Mouse (Mus musculus) kidney, postnatal 0 days (tissue): Measurements from ENCODE around the gene Gm20661. TPM values are rescaled to one million over a fixed set of nuclear protein-coding genes. Genes with fewer than 3 reads are reported as not detected.
A peak's percentile ranks its signal among the peaks of the same experiment; 100 is the strongest.

ENCODE experiments used
- ATAC-seq: fragments of 200-750 bp; cut with Nextera tagmentation; replicated peaks from 2 replicates; pipeline ENCODE4 v1.8.0; 2017; ENCODE audit warnings: low read depth, moderate number of reproducible peaks, moderate TSS enrichment, moderate library complexity; ENCODE audit not compliant: low FRiP score
- DNase-seq: peaks from one replicate; pipeline ENCODE4 v3.0.0-alpha.2; 2016; ENCODE audit warnings: low spot score
- H3K27ac ChIP-seq: fragments of 300-500 bp; sonication (generic); 2 replicates; pipeline ENCODE4 v1.5.1; 2014; ENCODE audit warnings: mild to moderate bottlenecking
- H3K27me3 ChIP-seq: fragments of 300-500 bp; sonication (generic); 2 replicates; pipeline ENCODE4 v1.6.1; 2014; ENCODE audit warnings: low read length, mixed read lengths; ENCODE audit not compliant: insufficient read depth
- H3K36me3 ChIP-seq: fragments of 300-500 bp; sonication (generic); 2 replicates; pipeline ENCODE4 v1.6.1; 2014; ENCODE audit warnings: low read length, mixed read lengths; ENCODE audit not compliant: insufficient read depth
- H3K4me1 ChIP-seq: fragments of 300-500 bp; sonication (generic); replicated peaks from 2 replicates; pipeline ENCODE4 v1.6.1; 2014; ENCODE audit warnings: antibody characterized with exemption, low read length, mixed read lengths; ENCODE audit not compliant: insufficient read depth
- H3K4me2 ChIP-seq: fragments of 300-500 bp; sonication (generic); 2 replicates; pipeline ENCODE4 v1.6.1; 2014; ENCODE audit warnings: mild to moderate bottlenecking, low read length, moderate library complexity, mixed read lengths
- H3K4me3 ChIP-seq: fragments of 300-500 bp; sonication (generic); replicated peaks from 2 replicates; pipeline ENCODE4 v1.5.1; 2014; ENCODE audit warnings: low read depth, low read length
- H3K9ac ChIP-seq: fragments of 300-500 bp; sonication (generic); 2 replicates; pipeline ENCODE4 v1.6.1; 2014; ENCODE audit warnings: low read depth, low read length
- H3K9me3 ChIP-seq: fragments of 300-500 bp; sonication (generic); replicated peaks from 2 replicates; pipeline ENCODE4 v1.6.1; 2016; ENCODE audit warnings: low read length, inconsistent platforms, mixed read lengths
- CTCF ChIP-seq: IDR thresholded peaks from 2 replicates; pipeline ENCODE4 v1.5.1; 2016; ENCODE audit warnings: antibody characterized with exemption, low read depth, mild to moderate bottlenecking, moderate library complexity
- WGBS: fragments of 180-500 bp; shearing (Covaris S2); extraction: QIAGEN DNeasy Blood & Tissue Kit; methylation state at CpG from one replicate; pipeline ENCODE4 v1.1.7; 2014; 5-methylcytosine and 5-hydroxymethylcytosine counted together
- polyA plus RNA-seq: library from polyadenylated mRNA; unstranded; fragments of >200 nt; fragmentation: Nextera tagmentation; extraction: Ambion mirVana; gene quantifications from 2 replicates; pipeline ENCODE4 v1.2.1, GENCODE M21; 2015

The Gm20661 gene
- polyA plus RNA-seq, 1 experiment from 2014 or later = 1.3 TPM

DNA sequence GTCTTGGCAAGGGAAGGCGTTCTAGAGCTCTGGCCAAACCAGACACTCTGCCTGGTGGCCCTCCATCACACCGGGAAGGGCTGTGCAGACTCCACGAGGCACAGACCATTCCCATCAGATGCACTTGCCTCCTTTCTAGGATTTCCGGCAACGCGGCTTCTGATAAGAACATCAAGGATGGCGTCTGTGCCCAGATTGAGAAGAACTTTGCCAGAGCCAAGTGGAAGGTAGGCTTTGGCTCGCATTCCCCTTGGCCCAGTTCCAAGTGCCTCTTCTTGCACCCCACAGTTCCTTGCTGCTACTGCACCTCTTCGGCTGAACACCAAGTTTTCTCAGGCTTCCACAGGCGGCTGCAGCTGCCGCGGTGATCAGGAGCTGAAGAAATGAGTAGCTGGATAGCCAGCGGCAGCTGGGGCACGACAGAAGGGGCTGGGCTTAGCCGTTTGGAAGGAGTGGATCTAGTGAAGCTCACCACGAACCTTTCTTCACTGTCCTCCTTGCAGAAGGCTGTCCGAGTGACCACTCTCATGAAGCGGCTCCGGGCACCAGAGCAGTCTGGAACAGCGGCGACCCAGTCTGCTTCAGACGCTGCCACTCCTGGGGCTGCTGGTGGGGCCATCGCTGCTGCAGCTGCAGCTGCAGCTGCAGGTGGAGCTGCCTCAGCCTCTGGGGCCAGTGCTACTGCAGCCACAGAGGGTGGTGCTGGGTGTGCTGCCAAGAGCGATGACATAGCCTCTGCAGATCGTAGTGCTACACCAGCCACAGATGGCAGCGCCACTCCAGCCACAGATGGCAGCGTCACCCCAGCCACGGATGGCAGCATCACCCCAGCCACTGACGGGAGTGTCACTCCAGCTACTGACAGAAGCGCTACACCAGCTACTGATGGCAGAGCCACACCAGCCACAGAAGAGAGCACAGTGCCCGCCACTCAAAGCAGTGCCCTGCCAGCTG lies 35.3 kb upstream of the Gm20661 start:
- Histone ChIP-seq H3K4me1 (no peaks in the 10 kb centered on the region), H3K4me3 (no peak overlapping the region), H3K27ac (no peak overlapping the region), H3K9ac (no peak overlapping the region), H3K27me3 (no peaks in the 10 kb centered on the region), H3K4me2 (no peak overlapping the region), H3K36me3 (no peaks in the 10 kb centered on the region), H3K9me3 (no peaks in the 10 kb centered on the region)
- 87% methylated on average over 31 of the region's 31 CpGs for WGBS
- DNase-seq = no peak
- TF ChIP-seq CTCF = no peak
- no peak for ATAC-seq

DNA sequence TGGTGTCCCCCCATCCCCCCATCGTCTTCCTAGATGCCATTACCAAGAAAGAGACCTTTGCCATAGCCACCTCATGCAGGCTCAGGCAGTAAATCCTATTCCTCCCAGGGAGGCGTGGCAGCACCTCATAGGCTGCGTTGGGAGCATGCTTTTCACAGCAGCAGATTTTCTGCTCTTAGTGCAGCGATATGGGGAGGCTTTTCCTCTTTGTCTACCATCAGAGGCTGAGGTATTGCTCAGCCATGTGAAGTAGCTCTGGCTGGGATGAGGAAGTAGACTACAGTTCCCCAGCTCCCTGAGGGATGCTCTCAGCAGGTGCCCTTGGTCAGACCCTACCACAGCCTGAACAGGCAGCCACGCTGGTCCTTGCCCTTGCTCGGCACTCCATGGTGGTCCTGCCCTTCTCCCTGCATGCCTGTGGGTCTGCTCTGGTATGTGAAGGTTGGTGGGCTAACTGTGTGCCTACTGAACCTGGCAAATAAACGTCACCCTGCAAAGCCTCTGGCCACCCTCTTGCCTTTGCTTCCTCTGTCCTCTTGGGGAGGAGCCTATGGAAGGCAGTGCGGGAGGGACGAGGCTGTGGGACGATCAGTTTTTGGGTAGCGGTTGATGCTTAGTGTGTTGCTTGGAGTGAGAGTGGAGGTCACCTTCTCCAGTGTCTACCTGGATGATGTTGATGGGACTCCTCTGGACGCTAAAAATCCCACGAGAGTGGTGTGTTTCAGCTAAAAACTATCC lies 33.5 kb upstream of the Gm20661 start:
- H3K27me3 ChIP-seq = no peaks in the 10 kb centered on the region
- no peaks in the 10 kb centered on the region for H3K4me1 ChIP-seq
- no peak overlapping the region for H3K9ac ChIP-seq
- no peak for TF ChIP-seq CTCF
- no peak overlapping the region for H3K4me3 ChIP-seq
- H3K27ac ChIP-seq = no peak overlapping the region
- H3K4me2 ChIP-seq = no peak overlapping the region
- WGBS = 83% methylated on average over 13 of the region's 13 CpGs
- no peaks in the 10 kb centered on the region for H3K36me3 ChIP-seq
- ATAC-seq = no peak
- no peaks in the 10 kb centered on the region for H3K9me3 ChIP-seq
- DNase-seq = no peak

DNA sequence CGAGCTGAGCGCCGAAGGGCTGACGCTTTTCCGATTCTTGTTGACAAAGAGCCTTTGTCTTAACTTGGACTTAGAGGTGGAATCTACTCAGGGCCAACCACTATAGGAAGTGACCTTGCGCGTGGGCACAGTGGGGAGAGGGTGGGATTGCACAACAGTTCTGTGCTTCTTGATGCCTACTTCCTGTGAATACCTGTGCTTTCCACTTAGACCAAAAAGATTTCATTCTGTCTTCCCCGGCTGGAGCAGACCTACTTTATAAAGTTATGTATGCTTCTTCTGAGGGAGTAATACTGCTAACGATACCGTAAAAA lies 33.0 kb upstream of the Gm20661 start, which contains the start of gene Traip:
Gene Traip, plus strand, starts transcription at position 215 of the 314 bp plus-strand sequence.
- Histone ChIP-seq H3K9ac (peak within 1 kb of the TSS; percentile 55), H3K27me3 (no peaks in the 10 kb centered on the region), H3K27ac (0 out of 2 replicates have a peak within 1 kb of the TSS, but pooled peaks have one; percentile 38), H3K9me3 (no peaks in the 10 kb centered on the region), H3K4me2 (peak within 1 kb of the TSS; percentile 71), H3K4me1 (no peaks in the 10 kb centered on the region), H3K36me3 (no peaks in the 10 kb centered on the region), H3K4me3 (peak within 1 kb of the TSS; percentile 58)
- ATAC-seq = no peak
- TF ChIP-seq CTCF = no peak
- 90% methylated on average over 10 of the region's 10 CpGs for WGBS
- DNase-seq = no peak

DNA sequence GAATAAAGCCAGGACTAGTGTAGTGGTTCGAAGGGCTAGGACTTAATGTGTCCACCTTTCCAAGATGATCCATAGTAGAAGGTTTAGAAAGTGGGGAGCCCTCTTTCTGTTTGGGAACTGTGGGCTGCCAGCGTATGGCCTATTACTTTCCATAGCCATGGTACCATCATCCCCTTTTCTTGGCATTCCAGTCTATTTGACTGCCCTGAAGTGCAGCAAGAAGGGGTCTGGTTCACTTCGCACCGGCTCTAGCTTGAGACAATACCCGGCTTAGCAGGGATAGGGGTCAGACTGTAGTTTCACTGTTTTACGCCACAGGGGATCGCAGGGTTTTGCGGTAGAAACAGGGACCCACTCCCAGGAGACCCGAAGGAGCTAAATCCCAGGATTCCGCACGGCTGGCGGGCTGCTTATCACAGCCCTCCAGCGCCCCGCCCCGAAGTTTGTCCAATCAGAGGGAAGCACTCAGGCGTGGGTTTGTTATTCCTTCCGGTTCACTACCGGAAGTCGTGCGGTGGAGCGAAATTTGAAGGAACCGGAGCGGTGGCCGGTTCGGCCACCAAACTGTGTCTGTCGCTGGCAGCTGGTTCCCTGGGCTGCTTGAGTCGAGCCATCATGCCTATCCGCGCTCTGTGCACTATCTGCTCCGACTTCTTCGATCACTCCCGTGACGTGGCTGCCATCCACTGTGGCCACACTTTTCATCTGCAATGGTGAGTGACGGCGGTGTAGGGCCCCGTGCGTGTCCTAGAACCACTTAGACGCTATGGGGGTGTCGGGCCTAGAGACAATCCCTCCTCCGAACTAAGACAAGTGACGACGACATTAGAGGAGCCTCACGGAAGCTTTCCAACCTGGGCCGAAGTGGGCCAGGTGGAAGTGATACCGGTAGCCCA lies 32.1 kb upstream of the Gm20661 start:
- Histone ChIP-seq H3K4me2 (peak overlapping the region; percentile 71), H3K36me3 (no peaks in the 10 kb centered on the region), H3K4me3 (peak overlapping the region; percentile 58), H3K27me3 (no peaks in the 10 kb centered on the region), H3K9ac (peak overlapping the region; percentile 55), H3K9me3 (no peaks in the 10 kb centered on the region), H3K4me1 (no peaks in the 10 kb centered on the region), H3K27ac (0 out of 2 replicates have a peak overlapping the region, but pooled peaks have one; percentile 38)
- 19% methylated on average over 45 of the region's 45 CpGs for WGBS
- DNase-seq (peak; percentile 96), ATAC-seq (peak; percentile 93)
- no peak for TF ChIP-seq CTCF

DNA sequence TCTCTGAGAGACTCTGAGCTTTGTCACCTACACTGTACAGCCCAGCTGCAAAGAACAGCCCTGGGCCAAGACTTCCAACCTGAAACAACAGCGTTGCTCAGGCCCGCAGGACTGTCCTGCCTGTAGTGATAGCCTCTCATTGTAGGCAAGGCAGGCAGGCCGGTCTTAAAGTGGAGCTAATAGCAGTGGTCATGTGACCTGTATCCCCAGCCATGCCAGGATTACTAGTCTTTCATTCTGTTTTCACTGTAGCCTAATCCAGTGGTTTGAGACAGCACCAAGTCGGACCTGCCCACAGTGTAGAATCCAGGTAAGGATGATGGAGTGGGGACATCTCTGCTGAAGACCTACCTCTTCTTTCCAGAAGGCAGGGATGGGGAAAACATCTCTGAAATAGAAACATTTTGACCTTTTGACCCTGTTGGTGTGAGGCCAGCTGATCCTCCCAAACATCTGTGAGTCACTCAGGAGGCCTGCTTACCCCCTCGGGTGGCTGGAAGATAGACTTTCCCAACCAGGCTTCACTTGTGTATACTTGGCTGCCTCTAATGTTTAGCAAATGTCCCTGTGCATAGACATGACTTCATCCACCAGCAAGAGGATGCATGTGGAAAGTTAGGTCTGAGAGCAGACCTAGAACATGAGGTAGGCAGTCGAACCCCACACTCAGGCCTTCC lies 27.1 kb upstream of the Gm20661 start:
- H3K27me3 ChIP-seq = no peaks in the 10 kb centered on the region
- H3K4me2 ChIP-seq = no peak overlapping the region
- H3K27ac ChIP-seq = no peak overlapping the region
- ATAC-seq = no peak
- no peak for TF ChIP-seq CTCF
- H3K9me3 ChIP-seq = no peaks in the 10 kb centered on the region
- peaks cover 9% of the 10 kb centered on the region for H3K36me3 ChIP-seq
- no peak overlapping the region for H3K9ac ChIP-seq
- DNase-seq = no peak
- 83% methylated on average over 6 of the region's 6 CpGs for WGBS
- no peak overlapping the region for H3K4me3 ChIP-seq
- no peaks in the 10 kb centered on the region for H3K4me1 ChIP-seq
